ENCODE assay signal across 8 mouse cellular contexts in the genomic region with DNA sequence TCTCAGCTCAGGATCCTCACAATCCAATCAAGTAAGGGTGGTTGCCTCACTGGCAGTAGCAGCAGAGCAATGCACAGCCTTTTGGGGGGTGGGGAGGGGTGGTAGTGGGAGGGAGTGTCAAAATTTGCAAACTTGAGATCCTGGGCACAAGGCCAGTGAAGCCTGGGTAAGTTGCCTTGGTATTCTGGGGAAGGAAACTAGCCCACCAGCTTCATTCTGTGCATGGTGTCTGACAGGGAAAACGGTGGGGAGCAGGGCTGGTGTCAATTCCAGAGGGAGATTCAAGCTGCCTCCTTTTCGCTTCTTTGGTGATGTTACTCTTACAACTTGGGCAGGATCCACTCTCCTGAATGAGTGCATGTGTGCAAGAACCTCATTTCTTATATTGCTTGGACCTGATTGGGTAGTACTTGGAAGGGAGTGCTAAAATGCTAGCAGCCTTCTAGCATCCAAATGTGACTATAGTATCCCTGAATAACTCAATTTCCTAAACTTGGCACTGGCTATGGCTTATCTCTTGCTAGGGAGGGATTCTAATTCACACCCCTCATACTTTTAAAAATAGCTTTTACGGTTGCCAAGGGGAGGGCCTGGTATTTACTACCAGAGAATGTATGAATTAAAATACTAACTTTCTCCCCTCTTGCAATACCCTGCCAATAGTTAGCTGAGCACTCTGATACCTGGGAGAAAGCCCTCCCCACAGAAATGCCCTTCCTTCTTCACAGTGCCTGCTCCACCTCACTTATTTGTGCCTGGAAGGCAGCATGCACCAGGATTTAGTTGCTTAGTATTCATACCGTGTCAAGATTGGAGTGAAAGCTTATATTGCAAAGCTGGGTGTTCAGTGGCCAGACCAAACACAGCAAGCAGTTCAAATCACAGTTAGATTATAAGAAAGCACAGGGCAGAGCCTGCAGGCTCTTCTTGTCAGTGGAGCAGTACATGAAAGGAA. TPM values are rescaled to one million over a fixed set of nuclear protein-coding genes. Genes with fewer than 3 reads are reported as not detected.
DNase-seq lines count a peak whose midpoint lies in the region; ATAC-seq lines count a peak whose summit lies in the region.

No protein-coding gene starts in this region.

- H3K4me2 ChIP-seq in kidney, embryonic 16.5 days (replicated peaks; ENCODE audit: low read depth, low read length): no peak overlapping the region
- H3K4me2 ChIP-seq in neural tube, embryonic 13.5 days: no peak overlapping the region

- H3K27ac ChIP-seq in kidney, embryonic 16.5 days (ENCODE audit: low read length): peak overlapping the region; percentile 49
- peak overlapping the region; percentile 55 for H3K27ac ChIP-seq in neural tube, embryonic 13.5 days (replicated peaks)

- ATAC-seq in kidney, embryonic 16.5 days (ENCODE audit: low FRiP score, low TSS enrichment): 0 out of 2 replicates have a peak, but pooled peaks have one; percentile 23
- peak; percentile 30; the same call in 1 of the 2 replicates for ATAC-seq in neural tube, embryonic 13.5 days (ENCODE audit: low read depth)
- no peak for ATAC-seq in megakaryocyte, adult 5-6 weeks (ENCODE audit: poor library complexity, severe bottlenecking)

- H3K9me3 ChIP-seq in kidney, embryonic 16.5 days (ENCODE audit: low read length): no peaks in the 10 kb centered on the region
- H3K9me3 ChIP-seq in neural tube, embryonic 13.5 days: no peaks in the 10 kb centered on the region

- 37% methylated on average over 4 of the region's 4 CpGs for WGBS in kidney, embryonic 16.5 days
- 53% methylated on average over 4 of the region's 4 CpGs for WGBS in neural tube, embryonic 13.5 days

- DNase-seq in kidney, adult 18-20 months: no peak
- DNase-seq in frontal cortex, postnatal 14 days (ENCODE audit: low spot score in 2 of 2): peak; percentile 48 to 70
- peak; percentile 27 to 32 for DNase-seq in layer of hippocampus, postnatal 36 days
- DNase-seq in B cell, adult 2 months: no peak
- DNase-seq in adrenal gland, postnatal 10 days: no peak

- no peak overlapping the region for H3K4me3 ChIP-seq in kidney, embryonic 16.5 days (ENCODE audit: low read length)
- H3K4me3 ChIP-seq in neural tube, embryonic 13.5 days: no peak overlapping the region

- peaks cover 6% of the 10 kb centered on the region for H3K36me3 ChIP-seq in kidney, embryonic 16.5 days (ENCODE audit: insufficient read depth, low read length)
- 0 out of 2 replicates have a peak, but pooled peaks cover 11% of the 10 kb centered on the region for H3K36me3 ChIP-seq in neural tube, embryonic 13.5 days

- peaks cover 23% of the 10 kb centered on the region for H3K4me1 ChIP-seq in kidney, embryonic 16.5 days (ENCODE audit: insufficient read depth, low read length)
- peaks cover 42% of the 10 kb centered on the region for H3K4me1 ChIP-seq in neural tube, embryonic 13.5 days (replicated peaks)

- H3K9ac ChIP-seq in kidney, embryonic 16.5 days (replicated peaks; ENCODE audit: low read length): peak overlapping the region; percentile 41; the same call in 1 of the 2 replicates
- 0 out of 2 replicates have a peak overlapping the region, but pooled peaks have one; percentile 17 for H3K9ac ChIP-seq in neural tube, embryonic 13.5 days

- no peaks in the 10 kb centered on the region for H3K27me3 ChIP-seq in kidney, embryonic 16.5 days (ENCODE audit: insufficient read depth, low read length)
- no peaks in the 10 kb centered on the region for H3K27me3 ChIP-seq in neural tube, embryonic 13.5 days

RNA-seq across cellular contexts. Expression of gene Nrp1, which starts 57.6 kb away (rescaled TPM):
- polyA plus RNA-seq in kidney, embryonic 16.5 days (2015; fragmentation: Nextera tagmentation; extraction: Ambion mirVana): 149 and 153 TPM in 2 replicates
- total RNA-seq in layer of hippocampus, postnatal 36 days (2021): 100 to 1,000 TPM; 109 to 121 TPM
- 149 and 151 TPM in 2 replicates for polyA plus RNA-seq in neural tube, embryonic 13.5 days (2015; fragmentation: Nextera tagmentation; extraction: Ambion mirVana)
- total RNA-seq in megakaryocyte, adult 5-6 weeks (2015): 56.8 and 59.8 TPM in 2 replicates
- 73.2 and 74.3 TPM in 2 replicates for total RNA-seq in megakaryocyte, adult 5-6 weeks (2017)
- total RNA-seq in adrenal gland, postnatal 10 days (2021): 100 to 1,000 TPM in 1 of 2 experiments, 10 to 100 TPM in 1; 95.7 to 143 TPM

Comparison
In these comparisons a context has a peak if more than half of its experiments do, and no peak if none do; other contexts are left out.
1. DNase-seq: peak in frontal cortex, postnatal 14 days (2 of 2) and layer of hippocampus, postnatal 36 days (2 of 2); none in kidney, adult 18-20 months (single experiment), B cell, adult 2 months (0 of 2) and adrenal gland, postnatal 10 days (single experiment).